Mouse (Mus musculus) testis, adult 2 months (tissue): ENCODE measurements around the gene Vmp1. TPM values are rescaled to one million over a fixed set of nuclear protein-coding genes. Genes with fewer than 3 reads are reported as not detected.

Experiments
- H3K27ac ChIP-seq: fragments of 200-500 bp; 2 replicates; pipeline ENCODE4 v1.5.1; 2012; ENCODE audit warnings: low read depth, low read length; ENCODE audit not compliant: control insufficient read depth, insufficient read depth
- H3K27me3 ChIP-seq: fragments of 200-500 bp; 2 replicates; pipeline ENCODE4 v1.6.1; 2012; ENCODE audit warnings: mild to moderate bottlenecking, low read length, moderate library complexity; ENCODE audit not compliant: control insufficient read depth, insufficient read depth
- H3K36me3 ChIP-seq: fragments of 200-500 bp; 2 replicates; pipeline ENCODE4 v1.6.1; 2012; ENCODE audit warnings: mild to moderate bottlenecking, low read length; ENCODE audit not compliant: control insufficient read depth, insufficient read depth
- H3K4me1 ChIP-seq: fragments of 200-500 bp; 2 replicates; pipeline ENCODE4 v1.6.1; 2012; ENCODE audit warnings: low read length; ENCODE audit not compliant: control insufficient read depth, insufficient read depth
- H3K4me3 ChIP-seq: fragments of 200-500 bp; 2 replicates; pipeline ENCODE4 v1.5.1; 2012; ENCODE audit warnings: low read depth, mild to moderate bottlenecking, low read length, moderate library complexity, mixed read lengths; ENCODE audit not compliant: control insufficient read depth
- CTCF ChIP-seq: fragments of 200-500 bp; IDR thresholded peaks from 2 replicates; pipeline ENCODE4 v1.5.1; 2012; ENCODE audit warnings: low read depth, mild to moderate bottlenecking, inconsistent platforms, low read length, moderate library complexity; ENCODE audit not compliant: control insufficient read depth, insufficient read depth, insufficient replicate concordance
- POLR2A ChIP-seq: fragments of 200-500 bp; IDR thresholded peaks from 2 replicates; pipeline ENCODE4 v1.6.1; 2012; ENCODE audit warnings: low read depth, mild to moderate bottlenecking, inconsistent platforms, low read length, moderate library complexity; ENCODE audit not compliant: control insufficient read depth
- polyA plus RNA-seq: library from polyadenylated mRNA; depleted of rRNA; stranded (reverse); fragments of >200 nt; gene quantifications from 2 replicates; pipeline ENCODE4 v1.2.3, GENCODE M21; 2012

Gene Vmp1
- polyA plus RNA-seq, 1 experiment, result 19.0 TPM

GRCm38 (mm10) chr11:86685366-86685765, 1.7 kb upstream of the Vmp1 start:
- TF ChIP-seq POLR2A (no peak), CTCF (no peak)
- no peak overlapping the region for H3K27ac ChIP-seq
- H3K36me3 ChIP-seq, result no peaks in the 10 kb centered on the region
- H3K4me3 ChIP-seq, result no peak overlapping the region
- peaks cover 3% of the 10 kb centered on the region; the same call in 1 of the 2 replicates for H3K4me1 ChIP-seq
- no peaks in the 10 kb centered on the region for H3K27me3 ChIP-seq

DNA sequence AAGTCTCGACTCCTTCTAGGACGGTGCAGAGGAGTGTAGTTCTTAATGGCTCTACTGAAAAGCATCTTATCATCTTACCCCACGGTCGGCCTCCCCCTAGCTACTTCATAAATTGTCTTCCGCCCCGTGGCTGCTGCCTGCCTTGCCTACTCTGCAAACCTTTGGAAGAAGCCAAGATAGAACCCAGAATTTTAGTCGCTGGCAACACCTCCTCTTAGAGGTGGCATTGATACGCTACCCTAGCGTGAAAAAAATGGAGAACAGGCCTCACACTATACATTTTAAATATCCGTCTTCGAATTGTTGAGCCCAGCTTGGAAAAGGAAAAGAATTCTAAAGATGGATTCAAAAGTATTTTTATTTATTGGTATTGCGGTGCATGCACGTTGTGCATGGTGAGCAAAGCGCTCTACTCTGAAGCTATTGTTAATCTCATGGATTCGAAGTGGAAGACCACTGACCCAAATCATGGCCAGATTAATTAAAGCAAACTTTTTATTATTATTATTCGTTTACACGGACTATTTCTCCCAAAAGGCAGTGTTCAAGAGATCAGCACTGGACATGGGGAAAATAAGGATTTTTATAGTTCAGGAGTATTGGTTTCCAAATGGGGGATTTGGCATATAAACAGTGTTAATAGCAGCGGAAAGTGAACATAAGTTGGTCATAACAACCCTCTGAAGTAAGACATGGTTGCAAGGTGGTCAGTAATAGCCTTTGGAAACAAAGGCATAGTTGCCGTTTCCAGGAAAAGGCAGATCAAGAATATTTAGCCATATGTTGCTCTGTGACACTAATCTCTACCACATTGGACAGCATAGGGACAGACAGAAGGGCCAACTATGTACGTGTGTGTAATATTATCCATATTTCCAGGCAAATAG, 733 bp upstream of the Vmp1 start:
- no peak for TF ChIP-seq CTCF
- H3K27me3 ChIP-seq, result no peaks in the 10 kb centered on the region
- peak overlapping the region; percentile 96 for H3K4me3 ChIP-seq
- H3K36me3 ChIP-seq, result no peaks in the 10 kb centered on the region
- peak overlapping the region; percentile 88 for H3K27ac ChIP-seq
- H3K4me1 ChIP-seq, result peaks cover 3% of the 10 kb centered on the region; the same call in 1 of the 2 replicates

GRCm38 (mm10) chr11:86682861-86683260, 775 bp downstream of the Vmp1 start:
- H3K36me3 ChIP-seq, result no peaks in the 10 kb centered on the region
- peak overlapping the region; percentile 96 for H3K4me3 ChIP-seq
- no peak for TF ChIP-seq CTCF
- no peak for TF ChIP-seq POLR2A
- H3K4me1 ChIP-seq, result peaks cover 3% of the 10 kb centered on the region; the same call in 1 of the 2 replicates
- H3K27ac ChIP-seq, result no peak overlapping the region
- H3K27me3 ChIP-seq, result no peaks in the 10 kb centered on the region

- no peak for TF ChIP-seq CTCF
- no peak for TF ChIP-seq POLR2A
- no peaks in the 10 kb centered on the region for H3K36me3 ChIP-seq
- H3K4me3 ChIP-seq, result no peak overlapping the region
- H3K27ac ChIP-seq, result no peak overlapping the region
- peaks cover 3% of the 10 kb centered on the region; the same call in 1 of the 2 replicates for H3K4me1 ChIP-seq
- H3K27me3 ChIP-seq, result no peaks in the 10 kb centered on the region
Observed at GRCm38 (mm10) chr11:86681423-86681822, 2.2 kb downstream of the Vmp1 start.

DNA sequence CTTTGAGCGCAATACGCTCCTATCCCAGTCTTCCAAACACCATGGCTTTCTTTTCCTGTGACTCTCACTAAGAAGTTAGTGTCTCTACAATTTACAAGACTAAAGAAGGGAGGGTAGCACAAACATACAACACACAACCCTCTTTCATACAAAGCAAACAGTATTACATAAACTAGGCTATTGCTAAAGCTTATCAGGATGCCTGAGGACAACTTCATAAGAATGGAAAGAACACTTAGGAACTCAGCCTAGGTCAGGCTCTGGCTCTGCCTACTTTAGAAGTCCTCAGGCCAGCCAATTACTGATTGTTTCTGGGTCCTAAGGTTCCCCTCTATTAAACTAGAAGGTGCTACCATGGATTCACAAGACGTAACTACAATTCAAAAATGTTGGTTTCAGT, 2.9 kb downstream of the Vmp1 start:
- Histone ChIP-seq H3K27ac (no peak overlapping the region), H3K36me3 (no peaks in the 10 kb centered on the region), H3K4me3 (no peak overlapping the region), H3K27me3 (no peaks in the 10 kb centered on the region), H3K4me1 (peaks cover 3% of the 10 kb centered on the region; the same call in 1 of the 2 replicates)
- TF ChIP-seq CTCF (no peak), POLR2A (no peak)

- no peaks in the 10 kb centered on the region for H3K36me3 ChIP-seq
- H3K4me3 ChIP-seq, result no peak overlapping the region
- no peak overlapping the region for H3K27ac ChIP-seq
- H3K27me3 ChIP-seq, result no peaks in the 10 kb centered on the region
- no peak for TF ChIP-seq POLR2A
- TF ChIP-seq CTCF, result no peak
- peaks cover 3% of the 10 kb centered on the region; the same call in 1 of the 2 replicates for H3K4me1 ChIP-seq
Observed at GRCm38 (mm10) chr11:86678957-86679356, 4.7 kb downstream of the Vmp1 start.

DNA sequence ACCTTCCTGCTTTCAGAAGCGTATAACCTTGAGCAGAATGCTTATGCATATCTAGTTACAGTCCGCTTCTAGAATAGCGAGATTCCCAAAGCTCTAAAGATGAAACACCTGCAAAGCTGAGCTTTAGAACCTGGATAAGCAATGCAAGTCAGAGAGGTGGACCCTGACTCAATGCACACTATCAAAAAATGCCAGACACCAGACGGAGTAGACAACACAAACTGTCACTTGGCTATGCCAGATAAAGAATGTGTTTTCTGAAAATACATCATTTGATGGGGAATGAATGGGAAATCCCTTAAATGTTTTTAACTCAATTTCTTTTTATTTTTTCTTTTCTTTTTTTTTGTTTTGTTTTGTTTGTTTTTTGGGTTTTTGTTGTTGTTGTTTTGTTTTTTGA, 8.1 kb downstream of the Vmp1 start:
- no peaks in the 10 kb centered on the region for H3K27me3 ChIP-seq
- no peak overlapping the region for H3K4me3 ChIP-seq
- no peaks in the 10 kb centered on the region for H3K36me3 ChIP-seq
- TF ChIP-seq POLR2A (no peak), CTCF (no peak)
- no peaks in the 10 kb centered on the region; the same call in 1 of the 2 replicates for H3K4me1 ChIP-seq
- H3K27ac ChIP-seq, result no peak overlapping the region
